Mouse (Mus musculus): ENCODE data around the gene Cxcl9. TPM values are rescaled to one million over a fixed set of nuclear protein-coding genes. Genes with fewer than 3 reads are reported as not detected.

Gene Cxcl9
- polyA plus RNA-seq, 1 experiment from 2014 or later = not detected

GRCm38 (mm10) chr5:92312046-92312715 is 15.7 kb downstream of the Cxcl9 start:
- WGBS = 15% methylated on average over 13 of the region's 13 CpGs
- peaks cover 9% of the 10 kb centered on the region for H3K4me1 ChIP-seq (replicated peaks)
- no peaks in the 10 kb centered on the region; the same call in 1 of the 2 replicates for H3K36me3 ChIP-seq
- H3K27me3 ChIP-seq = no peaks in the 10 kb centered on the region
- no peak overlapping the region for H3K27ac ChIP-seq
- 0 out of 2 replicates have a peak overlapping the region, but pooled peaks have one; percentile 7 for H3K4me2 ChIP-seq
- no peak for ATAC-seq (ENCODE audit: insufficient number of reproducible peaks, insufficient read depth, low FRiP score, low TSS enrichment, low read depth)
- H3K9me3 ChIP-seq = no peaks in the 10 kb centered on the region
- no peak overlapping the region for H3K9ac ChIP-seq (replicated peaks)
- no peak overlapping the region for H3K4me3 ChIP-seq (replicated peaks)

- peak within 1 kb of the TSS; percentile 89 for H3K4me3 ChIP-seq (replicated peaks)
- 2% methylated on average over 41 of the region's 41 CpGs for WGBS
- peak within 1 kb of the TSS; percentile 79 for H3K9ac ChIP-seq (replicated peaks)
- no peaks in the 10 kb centered on the region for H3K9me3 ChIP-seq
- no peaks in the 10 kb centered on the region for H3K27me3 ChIP-seq
- peak within 1 kb of the TSS; percentile 56; the same call in 1 of the 2 replicates for H3K27ac ChIP-seq
- ATAC-seq (ENCODE audit: insufficient number of reproducible peaks, insufficient read depth, low FRiP score, low TSS enrichment, low read depth) = peak; percentile 91
- H3K4me1 ChIP-seq (replicated peaks) = peaks cover 9% of the 10 kb centered on the region
- peak within 1 kb of the TSS; percentile 76 for H3K4me2 ChIP-seq
- H3K36me3 ChIP-seq = peaks cover 22% of the 10 kb centered on the region
These were observed 18.0 kb downstream of the Cxcl9 start, which contains the start of gene Sdad1 for GRCm38 (mm10) chr5:92309681-92310511. Gene Sdad1 (minus strand): TSS chr5:92310479.

- Histone ChIP-seq H3K4me3 (replicated peaks) (no peak overlapping the region), H3K27ac (no peak overlapping the region), H3K9ac (replicated peaks) (no peak overlapping the region), H3K27me3 (no peaks in the 10 kb centered on the region), H3K9me3 (no peaks in the 10 kb centered on the region), H3K36me3 (peaks cover 77% of the 10 kb centered on the region), H3K4me2 (no peak overlapping the region), H3K4me1 (replicated peaks) (peaks cover 9% of the 10 kb centered on the region)
- WGBS = 89% methylated on average over 3 of the region's 3 CpGs
- ATAC-seq (ENCODE audit: insufficient number of reproducible peaks, insufficient read depth, low FRiP score, low TSS enrichment, low read depth) = no peak
These were observed 23.6 kb downstream of the Cxcl9 start for GRCm38 (mm10) chr5:92304291-92304690.

- WGBS = 92% methylated on average over 13 of the region's 13 CpGs
- no peaks in the 10 kb centered on the region for H3K27me3 ChIP-seq
- H3K36me3 ChIP-seq = peaks cover 94% of the 10 kb centered on the region
- no peak overlapping the region for H3K4me3 ChIP-seq (replicated peaks)
- ATAC-seq (ENCODE audit: insufficient number of reproducible peaks, insufficient read depth, low FRiP score, low TSS enrichment, low read depth) = no peak
- no peak overlapping the region for H3K9ac ChIP-seq (replicated peaks)
- no peak overlapping the region for H3K27ac ChIP-seq
- no peaks in the 10 kb centered on the region for H3K4me1 ChIP-seq (replicated peaks)
- H3K9me3 ChIP-seq = no peaks in the 10 kb centered on the region
- no peak overlapping the region for H3K4me2 ChIP-seq
These were observed 25.6 kb downstream of the Cxcl9 start for GRCm38 (mm10) chr5:92302149-92302840.

- Histone ChIP-seq H3K4me2 (no peak overlapping the region), H3K9me3 (no peaks in the 10 kb centered on the region), H3K27me3 (no peaks in the 10 kb centered on the region), H3K36me3 (peaks cover 96% of the 10 kb centered on the region), H3K4me3 (replicated peaks) (no peak overlapping the region), H3K27ac (no peak overlapping the region), H3K9ac (replicated peaks) (no peak overlapping the region), H3K4me1 (replicated peaks) (no peaks in the 10 kb centered on the region)
- ATAC-seq (ENCODE audit: insufficient number of reproducible peaks, insufficient read depth, low FRiP score, low TSS enrichment, low read depth) = no peak
- 93% methylated on average over 2 of the region's 2 CpGs for WGBS
These were observed 33.4 kb downstream of the Cxcl9 start for GRCm38 (mm10) chr5:92294525-92294924.

- no peak overlapping the region for H3K27ac ChIP-seq
- H3K9me3 ChIP-seq = no peaks in the 10 kb centered on the region
- no peak for ATAC-seq (ENCODE audit: insufficient number of reproducible peaks, insufficient read depth, low FRiP score, low TSS enrichment, low read depth)
- H3K4me1 ChIP-seq (replicated peaks) = no peaks in the 10 kb centered on the region
- no peak overlapping the region for H3K9ac ChIP-seq (replicated peaks)
- H3K36me3 ChIP-seq = peaks cover 98% of the 10 kb centered on the region
- 92% methylated on average over 6 of the region's 6 CpGs for WGBS
- H3K4me2 ChIP-seq = no peak overlapping the region
- no peaks in the 10 kb centered on the region for H3K27me3 ChIP-seq
- no peak overlapping the region for H3K4me3 ChIP-seq (replicated peaks)
These were observed 36.0 kb downstream of the Cxcl9 start for GRCm38 (mm10) chr5:92291652-92292414.

- Histone ChIP-seq H3K27me3 (no peaks in the 10 kb centered on the region), H3K4me1 (replicated peaks) (no peaks in the 10 kb centered on the region), H3K4me2 (no peak overlapping the region), H3K9ac (replicated peaks) (no peak overlapping the region), H3K4me3 (replicated peaks) (no peak overlapping the region), H3K9me3 (no peaks in the 10 kb centered on the region), H3K36me3 (peaks cover 83% of the 10 kb centered on the region), H3K27ac (no peak overlapping the region)
- 91% methylated on average over 6 of the region's 6 CpGs for WGBS
- ATAC-seq (ENCODE audit: insufficient number of reproducible peaks, insufficient read depth, low FRiP score, low TSS enrichment, low read depth) = no peak
These were observed 40.0 kb downstream of the Cxcl9 start for GRCm38 (mm10) chr5:92287840-92288239.

- ATAC-seq (ENCODE audit: insufficient number of reproducible peaks, insufficient read depth, low FRiP score, low TSS enrichment, low read depth) = no peak
- Histone ChIP-seq H3K9me3 (no peaks in the 10 kb centered on the region), H3K27ac (no peak overlapping the region), H3K4me2 (no peak overlapping the region), H3K9ac (replicated peaks) (no peak overlapping the region), H3K4me3 (replicated peaks) (no peak overlapping the region), H3K36me3 (peaks cover 37% of the 10 kb centered on the region), H3K27me3 (no peaks in the 10 kb centered on the region), H3K4me1 (replicated peaks) (0 out of 2 replicates have a peak, but pooled peaks cover 6% of the 10 kb centered on the region)
- 79% methylated on average over 3 of the region's 3 CpGs for WGBS
These were observed 44.8 kb downstream of the Cxcl9 start for GRCm38 (mm10) chr5:92283107-92283506.

GRCm38 (mm10) chr5:92282571-92282970 is 45.3 kb downstream of the Cxcl9 start:
- no peak overlapping the region for H3K27ac ChIP-seq
- no peaks in the 10 kb centered on the region for H3K9me3 ChIP-seq
- no peak for ATAC-seq (ENCODE audit: insufficient number of reproducible peaks, insufficient read depth, low FRiP score, low TSS enrichment, low read depth)
- H3K27me3 ChIP-seq = no peaks in the 10 kb centered on the region
- peaks cover 32% of the 10 kb centered on the region for H3K36me3 ChIP-seq
- H3K4me1 ChIP-seq (replicated peaks) = 0 out of 2 replicates have a peak, but pooled peaks cover 6% of the 10 kb centered on the region
- 80% methylated on average over 4 of the region's 4 CpGs for WGBS
- no peak overlapping the region for H3K4me3 ChIP-seq (replicated peaks)
- no peak overlapping the region for H3K4me2 ChIP-seq
- no peak overlapping the region for H3K9ac ChIP-seq (replicated peaks)

GRCm38 (mm10) chr5:92278942-92279537 is 48.8 kb downstream of the Cxcl9 start:
- H3K4me2 ChIP-seq = peak overlapping the region; percentile 89; the same call in 1 of the 2 replicates
- H3K27me3 ChIP-seq = no peaks in the 10 kb centered on the region
- no peak overlapping the region for H3K9ac ChIP-seq (replicated peaks)
- 0 out of 2 replicates have a peak, but pooled peaks cover 6% of the 10 kb centered on the region for H3K4me1 ChIP-seq (replicated peaks)
- H3K36me3 ChIP-seq = no peaks in the 10 kb centered on the region
- H3K27ac ChIP-seq = no peak overlapping the region
- no peaks in the 10 kb centered on the region for H3K9me3 ChIP-seq
- no peak for ATAC-seq (ENCODE audit: insufficient number of reproducible peaks, insufficient read depth, low FRiP score, low TSS enrichment, low read depth)
- 85% methylated on average over 10 of the region's 10 CpGs for WGBS
- H3K4me3 ChIP-seq (replicated peaks) = no peak overlapping the region

Measured in limb, embryonic 12.5 days (tissue).